Mouse (Mus musculus): ENCODE measurements around the gene Agmat. TPM values are rescaled to one million over a fixed set of nuclear protein-coding genes. Genes with fewer than 3 reads are reported as not detected.

Gene Agmat
- polyA plus RNA-seq, 1 experiment from 2014 or later: not detected

Other genes starting within 250 kb of the Agmat start
- 11.5 TPM in 2 replicates for gene Spen, start 208.1 kb upstream of the Agmat start, polyA plus RNA-seq (2016; fragmentation: Nextera tagmentation; extraction: Ambion mirVana)
- 58.6 and 77.7 TPM in 2 replicates for gene Fblim1, start 140.6 kb upstream of the Agmat start, polyA plus RNA-seq (2016; fragmentation: Nextera tagmentation; extraction: Ambion mirVana)
- gene Tmem82, start 128.0 kb upstream of the Agmat start, polyA plus RNA-seq (2016; fragmentation: Nextera tagmentation; extraction: Ambion mirVana): 1.1 and 1.6 TPM in 2 replicates
- 0.05 TPM in 1 of 2 replicates, not detected in the other for gene Slc25a34, start 122.9 kb upstream of the Agmat start, polyA plus RNA-seq (2016; fragmentation: Nextera tagmentation; extraction: Ambion mirVana)
- gene Plekhm2, start 81.8 kb upstream of the Agmat start, polyA plus RNA-seq (2016; fragmentation: Nextera tagmentation; extraction: Ambion mirVana): 5.0 and 5.6 TPM in 2 replicates
- gene Rsc1a1, start 61.1 kb upstream of the Agmat start, polyA plus RNA-seq (2016; fragmentation: Nextera tagmentation; extraction: Ambion mirVana): 1.3 and 3.0 TPM in 2 replicates
- 33.2 and 33.8 TPM in 2 replicates for gene Ddi2, start 23.3 kb upstream of the Agmat start, polyA plus RNA-seq (2016; fragmentation: Nextera tagmentation; extraction: Ambion mirVana)
- 3.7 and 4.6 TPM in 2 replicates for gene Dnajc16, start 44.3 kb downstream of the Agmat start, polyA plus RNA-seq (2016; fragmentation: Nextera tagmentation; extraction: Ambion mirVana)
- 24.0 and 24.2 TPM in 2 replicates for gene Casp9, start 46.9 kb downstream of the Agmat start, polyA plus RNA-seq (2016; fragmentation: Nextera tagmentation; extraction: Ambion mirVana)
- gene Cela2a, start 79.5 kb downstream of the Agmat start, polyA plus RNA-seq (2016; fragmentation: Nextera tagmentation; extraction: Ambion mirVana): not detected in 2 replicates
- not detected in 2 replicates for gene Ctrc, start 99.7 kb downstream of the Agmat start, polyA plus RNA-seq (2016; fragmentation: Nextera tagmentation; extraction: Ambion mirVana)
- 33.7 and 35.1 TPM in 2 replicates for gene Efhd2, start 128.2 kb downstream of the Agmat start, polyA plus RNA-seq (2016; fragmentation: Nextera tagmentation; extraction: Ambion mirVana)